Mouse (Mus musculus) embryonic fibroblast, embryonic 13.5 days (primary cell): ENCODE data around the gene Mgrn1. TPM values are rescaled to one million over a fixed set of nuclear protein-coding genes. Genes with fewer than 3 reads are reported as not detected.

Source experiments
- H3K27ac ChIP-seq: 2 replicates; pipeline ENCODE4 v1.5.1; 2012; ENCODE audit warnings: low read length, control low read depth, inconsistent platforms; ENCODE audit not compliant: insufficient read depth
- H3K4me1 ChIP-seq: 2 replicates; pipeline ENCODE4 v1.6.1; 2011; ENCODE audit warnings: low read length; ENCODE audit not compliant: control insufficient read depth, insufficient read depth
- H3K4me3 ChIP-seq: 2 replicates; pipeline ENCODE4 v1.5.1; 2011; ENCODE audit warnings: mild to moderate bottlenecking, control low read depth, low read length; ENCODE audit not compliant: insufficient read depth
- CTCF ChIP-seq: IDR thresholded peaks from 2 replicates; pipeline ENCODE4 v1.5.1; 2011; ENCODE audit warnings: mild to moderate bottlenecking, control low read depth, low read length, moderate library complexity, borderline replicate concordance; ENCODE audit not compliant: insufficient read depth
- POLR2A ChIP-seq: IDR thresholded peaks from 2 replicates; pipeline ENCODE4 v1.6.1; 2011; ENCODE audit warnings: low read depth, mild to moderate bottlenecking, control low read depth, low read length, moderate library complexity
- polyA plus RNA-seq: library from polyadenylated mRNA; stranded (reverse); fragments of >200 nt; gene quantifications from 2 replicates; pipeline ENCODE4 v1.2.4, GENCODE M21; 2011; ENCODE audit warnings: low read depth; ENCODE audit not compliant: missing spikeins, insufficient read length

Mgrn1 gene
- polyA plus RNA-seq, 1 experiment = 66.9 TPM

DNA sequence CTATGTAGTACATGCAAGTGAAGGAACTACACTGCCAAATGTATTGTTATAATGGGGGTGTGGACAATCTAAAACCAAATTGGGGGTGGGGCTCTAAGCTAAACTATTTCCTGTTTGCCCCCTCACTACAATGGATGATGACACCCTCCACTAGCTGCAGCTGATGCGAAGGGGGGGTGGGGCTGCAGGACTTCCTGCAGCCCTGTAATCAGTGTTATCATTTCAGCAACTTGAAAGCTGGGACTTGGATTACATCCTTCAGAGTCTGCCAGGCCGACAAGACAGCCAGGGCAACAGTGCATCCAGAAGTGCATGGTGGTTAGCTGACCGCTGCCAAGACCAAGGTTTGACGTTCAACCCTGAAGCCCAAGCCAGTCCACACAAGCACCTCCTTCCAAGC is 85.6 kb downstream of the Mgrn1 start:
- H3K27ac ChIP-seq = no peak overlapping the region
- no peak for TF ChIP-seq CTCF
- TF ChIP-seq POLR2A = no peak
- no peaks in the 10 kb centered on the region for H3K4me1 ChIP-seq
- no peak overlapping the region for H3K4me3 ChIP-seq

DNA sequence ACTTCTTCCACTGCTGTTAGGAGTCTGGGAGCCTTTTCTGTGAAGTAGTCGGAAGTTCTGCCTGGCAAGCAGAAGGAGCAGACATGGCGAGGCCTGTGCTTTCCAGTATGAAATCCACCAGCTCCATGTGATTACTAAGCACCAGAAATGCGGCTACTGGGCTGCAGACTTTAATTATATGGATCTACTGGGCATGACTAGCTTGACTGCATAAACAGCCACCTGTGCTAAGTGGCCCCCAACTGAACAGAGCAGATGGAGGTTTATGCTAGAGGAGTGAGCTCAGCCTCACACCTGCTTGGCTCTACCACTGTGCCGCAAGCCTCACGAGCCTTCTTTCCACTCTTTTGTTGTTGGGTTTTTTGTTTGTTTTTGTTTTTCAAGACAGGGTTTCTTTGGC is 88.5 kb downstream of the Mgrn1 start:
- no peak overlapping the region for H3K4me3 ChIP-seq
- H3K27ac ChIP-seq = no peak overlapping the region
- TF ChIP-seq POLR2A (no peak), CTCF (no peak)
- H3K4me1 ChIP-seq = no peaks in the 10 kb centered on the region

DNA sequence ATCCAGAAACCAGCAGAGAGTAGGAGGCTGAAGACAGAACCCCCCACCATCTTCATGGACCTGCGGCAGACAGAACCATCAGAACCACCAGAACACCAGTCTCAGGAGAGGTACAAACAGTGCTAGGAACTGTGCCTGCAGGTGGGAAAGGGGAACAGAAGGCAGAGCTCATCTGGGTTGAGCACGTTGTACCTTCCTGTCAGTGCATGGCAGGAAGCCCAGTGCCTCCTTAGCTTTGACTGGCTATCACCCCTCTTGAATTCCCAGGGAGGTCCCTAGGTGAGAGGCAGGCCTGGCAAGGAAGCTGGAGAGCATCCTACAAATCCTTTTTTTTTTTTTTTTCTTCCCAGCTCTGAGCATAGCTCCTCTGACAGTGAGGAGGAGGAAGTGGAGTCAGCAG is 90.1 kb downstream of the Mgrn1 start:
- H3K4me3 ChIP-seq = no peak overlapping the region
- no peak overlapping the region for H3K27ac ChIP-seq
- no peak for TF ChIP-seq POLR2A
- no peak for TF ChIP-seq CTCF
- H3K4me1 ChIP-seq = no peaks in the 10 kb centered on the region

DNA sequence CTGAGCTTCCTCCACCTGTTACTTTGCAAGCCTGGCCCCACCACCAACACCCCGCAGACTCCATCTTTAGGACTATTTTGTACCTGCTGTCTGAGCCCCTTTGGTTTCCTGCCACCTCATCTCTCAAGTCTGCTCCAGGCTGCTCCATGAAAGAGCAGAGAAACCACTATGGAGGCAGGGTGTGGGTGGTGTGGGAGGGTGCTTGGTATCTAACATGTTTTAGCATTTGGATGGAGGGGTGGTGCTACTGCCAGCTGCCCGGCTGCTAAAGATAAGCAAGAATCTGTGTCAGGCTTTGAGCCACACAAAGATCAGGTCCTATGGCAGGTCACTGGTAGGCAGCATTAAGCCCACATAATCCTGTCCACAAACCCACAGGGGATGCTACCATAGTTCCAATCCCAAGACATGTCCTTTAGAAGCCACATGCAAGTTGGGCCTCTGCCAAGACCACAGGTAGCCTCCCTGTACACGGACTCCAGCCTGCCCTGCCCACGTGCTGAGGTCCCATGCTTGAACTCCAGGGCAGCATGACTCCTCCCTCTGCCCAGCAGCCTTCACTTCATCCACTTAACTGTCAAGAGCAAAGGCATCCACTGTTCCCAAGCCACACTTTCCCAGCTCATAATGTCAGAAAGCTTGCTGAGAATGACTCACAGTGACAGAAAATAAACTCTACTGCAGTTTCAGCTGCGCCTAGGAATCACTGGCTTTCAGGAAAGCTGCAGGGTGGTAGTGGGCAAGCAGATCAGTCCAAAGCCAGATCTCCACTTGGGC is 92.4 kb downstream of the Mgrn1 start:
- no peak overlapping the region for H3K4me3 ChIP-seq
- no peak overlapping the region for H3K27ac ChIP-seq
- no peaks in the 10 kb centered on the region for H3K4me1 ChIP-seq
- TF ChIP-seq POLR2A (no peak), CTCF (no peak)

DNA sequence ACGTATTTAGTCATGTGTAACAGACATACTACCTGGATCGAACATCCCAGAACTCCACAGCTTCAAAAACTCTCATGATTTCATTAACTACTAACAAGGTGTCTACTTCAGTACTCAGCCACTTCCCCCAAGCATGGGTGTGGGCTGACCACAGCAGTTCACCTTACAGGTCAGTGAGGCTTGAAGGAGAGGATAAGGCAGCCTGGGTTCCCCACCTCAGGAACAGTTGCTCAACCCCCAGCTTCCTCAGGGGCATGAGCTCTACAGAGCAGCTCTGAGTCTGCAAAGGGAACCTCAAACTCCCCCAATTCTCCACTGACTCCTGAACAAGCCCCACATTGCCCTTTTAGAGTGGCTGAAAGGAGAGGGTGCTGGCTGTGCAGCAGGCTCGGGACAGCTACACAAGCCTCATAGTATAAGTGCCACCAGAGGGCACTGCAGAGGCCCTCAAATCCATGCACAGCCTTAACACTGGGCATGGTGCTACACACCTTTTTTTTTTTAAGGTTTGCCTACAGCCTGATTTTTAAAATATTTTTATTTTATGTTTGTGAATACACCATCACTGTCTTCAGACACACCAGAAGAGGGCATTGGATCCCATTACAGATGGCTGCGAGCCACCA is 93.8 kb downstream of the Mgrn1 start:
- TF ChIP-seq CTCF (0 out of 2 replicates have a peak, but pooled peaks have one; percentile 14), POLR2A (no peak)
- H3K4me1 ChIP-seq = no peaks in the 10 kb centered on the region
- H3K4me3 ChIP-seq = no peak overlapping the region
- no peak overlapping the region for H3K27ac ChIP-seq

DNA sequence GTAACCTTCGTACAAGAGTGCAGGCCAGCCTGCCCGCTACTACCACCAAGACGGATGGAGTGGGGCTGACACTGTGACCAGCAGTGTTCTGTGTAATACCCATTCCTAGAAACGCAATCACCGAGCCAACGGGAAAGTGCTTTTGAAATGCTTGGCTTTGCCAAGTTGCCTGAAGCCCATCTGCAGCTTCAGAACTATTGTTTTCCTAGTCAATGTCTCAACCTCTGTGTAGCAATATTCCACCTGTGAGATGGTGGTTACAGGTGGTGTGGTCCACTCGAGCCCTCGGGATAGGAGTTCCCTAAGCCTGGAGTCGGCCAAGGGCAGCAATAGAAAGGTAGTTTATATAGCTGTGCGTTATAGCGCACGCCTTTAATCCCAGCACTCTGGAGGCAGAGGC is 98.7 kb downstream of the Mgrn1 start:
- no peak for TF ChIP-seq CTCF
- TF ChIP-seq POLR2A = no peak
- no peak overlapping the region for H3K27ac ChIP-seq
- no peaks in the 10 kb centered on the region for H3K4me1 ChIP-seq

More for the DNA sequence above, 98.7 kb downstream of the Mgrn1 start:
- H3K4me3 ChIP-seq = no peak overlapping the region

Other genes with a start within 250 kb of the Mgrn1 start
- 72.1 and 79.5 TPM in 2 replicates for gene Vasn, start 246.3 kb upstream of the Mgrn1 start, polyA plus RNA-seq
- gene Dnaja3, start 246.3 kb upstream of the Mgrn1 start, polyA plus RNA-seq = 39.7 and 47.6 TPM in 2 replicates
- 17.7 and 23.3 TPM in 2 replicates for gene Coro7, start 206.5 kb upstream of the Mgrn1 start, polyA plus RNA-seq
- 9.7 and 14.8 TPM in 2 replicates for gene Nmral1, start 166.9 kb upstream of the Mgrn1 start, polyA plus RNA-seq
- gene Hmox2, start 159.9 kb upstream of the Mgrn1 start, polyA plus RNA-seq = 47.7 and 50.0 TPM in 2 replicates
- 30.3 and 34.1 TPM in 2 replicates for gene Cdip1, start 96.0 kb upstream of the Mgrn1 start, polyA plus RNA-seq
- not detected in 2 replicates for gene 4930562C15Rik, start 50.8 kb upstream of the Mgrn1 start, polyA plus RNA-seq
- 31.3 and 38.2 TPM in 2 replicates for gene Ubald1, start 5.9 kb upstream of the Mgrn1 start, polyA plus RNA-seq
- gene Nudt16l1, start 52.5 kb downstream of the Mgrn1 start, polyA plus RNA-seq = 20.2 and 27.5 TPM in 2 replicates
- gene Anks3, start 78.0 kb downstream of the Mgrn1 start, polyA plus RNA-seq = 32.3 and 41.4 TPM in 2 replicates
- not detected in 2 replicates for gene Sept12, start 111.6 kb downstream of the Mgrn1 start, polyA plus RNA-seq
- not detected in 2 replicates for gene Smim22, start 121.0 kb downstream of the Mgrn1 start, polyA plus RNA-seq
- gene Rogdi, start 127.3 kb downstream of the Mgrn1 start, polyA plus RNA-seq = 14.5 and 14.7 TPM in 2 replicates
- 68.0 and 69.9 TPM in 2 replicates for gene Glyr1, start 163.6 kb downstream of the Mgrn1 start, polyA plus RNA-seq
- 23.8 and 30.7 TPM in 2 replicates for gene Ubn1, start 163.8 kb downstream of the Mgrn1 start, polyA plus RNA-seq
- gene Ppl, start 246.2 kb downstream of the Mgrn1 start, polyA plus RNA-seq = 0.20 and 0.33 TPM in 2 replicates